Mouse (Mus musculus): Measurements from ENCODE around the gene March11.

March11 gene

DNA sequence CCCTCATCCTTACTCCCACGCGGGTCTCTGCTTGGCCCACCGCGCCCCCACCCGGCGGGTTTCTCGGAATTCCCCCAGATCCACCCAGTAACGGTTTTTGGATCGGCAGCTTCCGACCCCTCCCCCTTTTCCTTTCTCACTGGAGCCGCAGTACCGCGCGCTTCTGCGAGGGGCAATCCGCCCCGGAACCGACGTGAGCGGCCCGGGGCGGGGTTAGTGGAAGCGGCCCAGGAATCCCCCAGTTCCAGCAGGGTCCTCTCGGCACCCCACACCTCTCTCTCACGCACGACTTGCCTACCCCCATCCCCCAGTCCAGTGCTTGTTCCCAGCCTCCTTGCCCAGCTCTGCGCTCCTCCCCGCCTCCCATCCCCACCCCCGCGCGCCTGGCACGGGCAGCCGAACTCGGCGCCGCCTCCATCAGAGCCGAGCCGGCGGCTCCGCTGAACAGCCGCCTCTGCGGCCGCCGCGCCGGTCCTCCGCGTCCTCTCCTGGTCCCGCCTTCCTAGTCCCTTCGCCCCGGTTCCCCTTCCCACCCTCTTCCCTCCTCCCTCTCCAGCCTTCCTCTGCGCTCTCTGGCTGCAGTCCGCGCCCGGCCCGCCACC, at the start of gene March11:
TSS of gene March11 (plus strand) at position 420 of the 602 bp plus-strand sequence.
- peak; percentile 69 for DNase-seq (ENCODE audit: low spot score)

DNA sequence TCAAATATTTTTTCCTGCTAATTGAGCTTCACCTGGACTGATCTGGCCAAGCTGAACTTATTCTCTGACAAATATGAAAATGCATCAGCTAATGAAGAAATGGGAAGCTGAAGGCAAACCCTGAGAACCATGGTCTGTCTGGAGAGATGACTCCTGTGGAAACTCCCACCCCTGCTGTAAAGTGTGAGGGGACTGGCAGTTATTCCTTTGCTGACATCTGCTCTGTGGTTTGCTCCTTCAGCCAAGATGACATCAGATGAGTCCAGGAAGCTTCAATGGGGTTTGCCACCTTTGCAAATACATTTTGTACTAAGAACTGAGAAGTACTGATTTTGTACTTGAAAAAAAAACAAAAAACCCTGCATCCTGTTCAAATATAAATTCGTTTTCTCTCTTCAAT, 46.5 kb upstream of the March11 start:
- no peak for DNase-seq (ENCODE audit: low spot score)

DNA sequence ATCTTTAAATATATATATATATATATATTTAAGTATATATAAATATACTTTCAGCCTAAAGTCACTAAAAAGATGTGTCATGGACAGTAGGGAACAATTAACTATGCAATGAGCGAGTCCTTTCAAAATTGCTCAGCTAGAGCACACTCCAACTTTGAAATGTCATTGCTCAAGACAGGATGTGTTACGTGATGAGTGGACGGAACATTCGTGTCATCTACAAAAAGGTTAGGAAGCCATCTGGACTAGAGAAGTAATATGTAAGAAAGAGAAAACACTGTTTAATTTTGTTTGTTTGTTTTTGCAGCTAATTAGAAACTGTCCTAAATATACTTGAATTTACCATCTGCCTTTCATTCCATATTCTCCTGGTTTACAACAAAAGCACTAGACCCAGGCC, 39.3 kb upstream of the March11 start:
- no peak for DNase-seq (ENCODE audit: low spot score)

DNA sequence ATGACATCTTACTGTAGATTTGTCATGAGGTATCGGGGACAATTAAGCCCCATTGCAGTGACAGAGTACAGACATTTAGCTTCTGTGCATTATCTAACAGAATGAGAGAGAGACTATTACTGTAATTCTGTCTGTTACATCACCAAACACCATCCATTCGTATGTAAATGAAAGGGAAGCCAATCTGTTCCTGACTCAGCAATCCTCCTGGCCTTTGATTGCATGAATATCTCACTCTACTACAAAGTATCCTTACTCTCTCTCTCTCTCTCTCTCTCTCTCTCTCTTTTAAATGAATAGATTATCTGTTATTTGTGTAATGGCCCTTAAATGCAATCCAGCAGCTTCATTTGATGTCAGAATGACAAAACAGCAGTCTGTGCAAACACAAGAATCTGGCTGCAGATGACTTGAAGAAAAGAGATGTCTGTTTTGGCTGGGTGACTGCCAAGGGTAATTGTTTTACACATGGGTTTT, 32.8 kb upstream of the March11 start:
- DNase-seq (ENCODE audit: low spot score) = no peak

GRCm38 (mm10) chr15:26276608-26277007, 32.2 kb upstream of the March11 start:
- no peak for DNase-seq (ENCODE audit: low spot score)

GRCm38 (mm10) chr15:26291871-26292270, 17.0 kb upstream of the March11 start:
- DNase-seq (ENCODE audit: low spot score) = no peak

DNA sequence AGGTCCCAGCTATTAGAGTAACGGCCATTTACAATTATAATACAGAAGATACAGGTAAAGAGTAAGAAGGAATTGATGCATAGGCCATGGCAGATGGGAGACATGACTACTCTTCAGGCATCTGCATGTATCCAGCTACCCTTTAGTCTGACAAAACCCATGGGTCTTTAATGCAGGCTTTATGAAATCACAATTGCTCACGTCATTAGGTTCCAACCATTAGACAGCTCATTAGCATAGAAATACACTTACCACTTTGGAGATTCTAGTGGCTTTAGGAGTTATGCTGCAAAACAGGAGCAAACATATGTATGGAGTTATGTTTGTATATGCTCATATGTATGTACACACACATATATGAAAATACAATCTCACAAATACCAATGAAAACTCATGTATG, 16.0 kb upstream of the March11 start:
- DNase-seq (ENCODE audit: low spot score) = no peak

DNA sequence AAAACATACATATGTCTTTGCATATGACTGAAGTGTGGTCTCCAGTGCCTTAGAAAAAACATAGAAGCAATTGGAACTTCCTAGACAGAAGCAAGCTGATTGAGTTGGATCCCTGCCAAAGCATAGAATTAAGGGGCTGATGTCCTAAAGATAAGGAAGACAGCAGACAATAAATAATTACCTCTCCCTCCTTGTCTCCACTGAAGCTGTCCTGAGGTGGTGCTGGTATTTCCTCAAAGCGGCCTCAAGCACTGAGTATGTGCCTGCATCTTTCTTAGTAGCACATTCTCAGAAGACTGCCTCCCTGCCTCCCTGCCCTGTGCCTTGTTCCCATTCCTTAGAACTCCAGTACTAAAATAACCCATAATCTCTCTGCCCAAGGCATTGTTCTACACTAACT, 15.6 kb upstream of the March11 start:
- no peak for DNase-seq (ENCODE audit: low spot score)

DNA sequence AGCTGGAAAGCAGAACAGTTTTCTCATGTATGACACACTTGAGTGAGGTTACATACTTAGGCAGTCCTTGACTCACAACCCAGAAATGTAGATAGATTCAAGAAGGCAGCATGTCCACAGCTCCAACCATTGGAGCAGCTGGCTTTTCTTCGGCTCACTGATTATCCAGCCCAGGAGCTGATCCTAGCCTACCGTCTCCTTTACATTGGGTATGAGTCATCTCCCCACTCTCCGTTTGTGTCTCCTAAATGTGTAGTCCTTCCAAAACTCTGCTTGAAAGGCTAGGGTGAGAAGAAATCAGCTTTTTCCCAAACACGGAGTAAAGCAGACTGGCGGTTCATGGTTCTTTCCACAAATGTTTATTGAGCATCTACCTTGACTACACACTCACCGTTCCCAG, 10.2 kb upstream of the March11 start:
- no peak for DNase-seq (ENCODE audit: low spot score)

GRCm38 (mm10) chr15:26309291-26309931, 563 bp downstream of the March11 start:
- peak; percentile 12 for DNase-seq (ENCODE audit: low spot score)

DNA sequence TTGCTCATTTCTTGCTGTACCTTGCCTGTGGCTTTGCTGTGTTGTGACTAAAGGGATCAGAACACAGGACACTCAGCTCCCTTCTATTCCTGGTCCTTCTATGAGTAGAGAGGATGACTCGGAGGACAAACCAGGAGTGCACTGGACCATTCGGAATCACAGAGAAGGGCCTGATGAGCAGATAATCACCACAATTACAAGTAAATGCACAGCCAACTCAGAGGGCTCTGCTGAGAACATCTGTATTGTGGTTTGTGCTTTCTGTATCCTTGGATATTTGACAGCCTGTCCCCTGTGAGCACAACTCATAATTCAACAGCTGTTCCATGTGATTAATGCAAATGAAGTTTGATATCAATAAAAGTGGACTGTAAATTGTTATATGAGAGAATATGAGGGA, 11.0 kb downstream of the March11 start:
- no peak for DNase-seq (ENCODE audit: low spot score)

DNA sequence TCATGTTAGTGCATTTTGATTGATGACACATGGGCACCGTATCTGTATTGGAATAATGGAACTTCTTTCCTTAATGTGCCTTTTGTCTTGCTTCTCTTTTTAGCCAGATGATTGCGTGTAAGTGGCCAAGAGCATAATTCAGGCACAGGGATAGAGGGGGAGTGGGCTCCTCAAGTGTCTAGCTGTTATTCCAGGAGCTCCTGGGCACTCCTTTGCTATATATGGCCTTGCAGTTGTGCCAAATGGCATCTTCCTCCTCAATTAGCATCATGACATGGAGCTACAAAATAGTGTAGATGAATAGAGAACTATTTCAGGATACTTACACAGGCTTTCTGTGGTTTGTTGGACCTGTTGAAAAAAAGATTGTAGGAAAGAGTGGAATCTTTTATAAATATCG, 11.6 kb downstream of the March11 start:
- DNase-seq (ENCODE audit: low spot score) = no peak

- no peak for DNase-seq (ENCODE audit: low spot score)
Observed at GRCm38 (mm10) chr15:26322804-26323203, 14.0 kb downstream of the March11 start.

DNA sequence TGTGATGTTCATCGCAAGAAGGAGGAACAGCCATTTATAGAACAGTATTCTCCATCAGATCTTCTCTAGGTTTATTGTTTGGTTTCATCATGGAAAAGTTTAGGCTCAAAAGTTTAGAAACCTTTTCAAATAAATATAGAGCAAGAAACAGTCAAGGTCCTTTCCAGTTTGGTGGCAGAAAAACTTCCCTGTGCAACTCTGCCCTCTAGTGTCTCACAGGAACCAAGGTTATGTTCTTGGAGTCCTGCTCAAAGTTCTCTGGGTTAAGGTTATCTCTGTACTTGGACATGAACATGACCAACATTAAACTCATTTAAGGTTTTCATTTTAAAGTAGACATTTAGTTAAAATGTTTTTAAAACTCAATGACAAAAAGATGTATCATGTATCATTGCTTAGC, 18.3 kb downstream of the March11 start:
- no peak for DNase-seq (ENCODE audit: low spot score)

- no peak for DNase-seq (ENCODE audit: low spot score)
Observed at GRCm38 (mm10) chr15:26335791-26336190, 26.9 kb downstream of the March11 start.

- no peak for DNase-seq (ENCODE audit: low spot score)
Observed at GRCm38 (mm10) chr15:26337775-26338174, 28.9 kb downstream of the March11 start.

DNA sequence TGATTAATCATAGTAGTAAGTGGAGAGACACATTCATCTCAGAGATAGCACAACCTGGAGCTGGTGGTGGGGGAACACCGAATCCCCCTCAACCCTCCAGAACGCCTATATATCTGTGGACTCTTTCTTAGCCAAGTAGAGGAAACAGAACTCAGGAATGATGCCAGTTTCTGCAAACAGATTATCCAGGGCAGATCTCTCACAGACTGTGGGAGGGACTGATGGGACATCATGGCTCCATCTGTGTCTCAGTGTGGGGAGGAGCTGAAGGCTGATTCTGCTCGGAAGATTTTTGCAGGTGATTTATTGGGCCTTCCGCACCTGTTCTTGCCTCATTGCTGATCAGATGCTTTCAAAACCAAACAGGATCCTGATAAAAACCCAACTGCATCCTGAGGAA, 29.5 kb downstream of the March11 start:
- DNase-seq (ENCODE audit: low spot score) = peak; percentile 26

- no peak for DNase-seq (ENCODE audit: low spot score)
Observed at GRCm38 (mm10) chr15:26340490-26340889, 31.6 kb downstream of the March11 start.

DNA sequence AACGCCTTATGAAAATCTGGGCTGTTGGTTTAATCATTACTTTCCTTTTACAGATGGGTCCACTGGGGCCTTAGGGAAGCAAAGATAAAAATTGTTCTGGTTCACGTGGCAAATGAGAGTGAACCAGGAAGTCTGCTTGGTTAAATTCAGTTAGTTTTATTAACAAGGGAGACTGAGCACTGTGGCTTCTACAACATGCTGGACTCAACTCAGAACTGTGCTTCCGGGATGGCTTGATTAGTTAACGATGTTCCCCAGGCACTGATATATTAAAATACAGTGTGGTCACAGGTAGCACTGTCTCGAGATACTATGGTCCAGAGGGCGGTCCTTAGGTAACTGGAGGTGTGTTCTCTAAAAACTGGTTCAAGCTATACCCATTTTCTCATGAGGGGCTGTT, 32.1 kb downstream of the March11 start:
- DNase-seq (ENCODE audit: low spot score) = no peak

DNA sequence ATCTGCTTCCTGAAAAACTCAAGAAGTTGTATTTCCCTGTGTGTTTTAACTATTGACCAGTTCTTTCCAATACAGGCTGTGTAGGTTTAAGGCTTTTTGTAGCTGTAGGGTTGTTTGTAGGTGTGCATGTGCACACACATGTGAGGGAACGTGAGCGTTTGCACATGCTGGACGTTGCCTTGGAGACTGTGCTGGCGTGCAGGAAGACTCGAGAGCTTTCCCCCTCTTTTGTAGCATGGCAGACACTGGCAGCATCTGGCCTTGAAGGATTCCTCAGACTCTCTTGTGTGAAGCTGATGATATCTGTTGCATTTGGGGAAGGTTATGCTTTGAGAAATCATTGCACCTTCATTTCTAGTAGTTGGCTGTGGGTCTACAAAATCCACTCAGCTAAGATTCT, 35.5 kb downstream of the March11 start:
- DNase-seq (ENCODE audit: low spot score) = no peak

- no peak for DNase-seq (ENCODE audit: low spot score)
Observed at GRCm38 (mm10) chr15:26353656-26354055, 44.8 kb downstream of the March11 start.

- DNase-seq (ENCODE audit: low spot score) = peak; percentile 17
Observed at GRCm38 (mm10) chr15:26365344-26365743, 56.5 kb downstream of the March11 start.

GRCm38 (mm10) chr15:26366511-26366910, 57.7 kb downstream of the March11 start:
- DNase-seq (ENCODE audit: low spot score) = no peak

DNA sequence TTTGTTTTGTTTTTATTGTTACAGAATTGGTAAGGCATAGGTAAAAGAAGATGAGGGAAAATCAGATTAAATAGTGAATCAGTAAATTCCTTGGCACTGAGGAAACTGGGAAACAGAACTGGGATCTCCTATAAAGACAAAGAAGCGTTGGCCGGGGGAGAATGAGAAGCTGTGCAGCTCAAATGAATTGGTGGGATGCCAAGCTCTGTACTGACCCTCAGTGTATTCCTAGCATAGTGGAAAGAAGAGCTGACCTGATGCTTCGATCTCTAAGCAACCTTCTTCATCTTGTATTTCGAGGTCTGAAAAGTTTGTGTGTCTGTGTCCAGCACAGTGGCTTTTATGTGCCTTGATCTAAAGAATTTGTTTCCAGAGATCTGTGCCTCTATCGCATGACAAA, 64.9 kb downstream of the March11 start:
- DNase-seq (ENCODE audit: low spot score) = no peak
